ENCODE assay signal across 13 mouse cellular contexts in the genomic region with DNA sequence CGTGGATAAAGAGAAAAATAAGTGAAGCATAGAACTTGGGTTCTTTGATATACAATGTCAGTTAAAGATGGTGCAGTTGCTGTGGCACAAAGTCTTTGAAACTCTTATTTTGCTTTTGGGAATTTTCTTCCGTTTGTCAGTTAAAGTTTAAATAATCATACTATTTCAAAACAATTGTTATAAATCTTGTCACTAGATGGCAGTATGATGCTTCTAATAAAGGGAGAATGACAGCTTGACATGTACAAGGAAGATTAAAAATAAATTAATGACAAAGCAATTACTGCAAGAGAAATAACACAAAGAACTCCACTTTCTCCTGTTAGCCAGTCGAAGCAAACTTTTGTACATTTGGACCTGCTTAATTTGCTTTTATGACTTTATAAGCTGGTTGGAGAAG.
A peak's percentile ranks its signal among the peaks of the same experiment; 100 is the strongest.
DNase-seq lines count a peak whose midpoint lies in the region; ATAC-seq and TF ChIP-seq lines count a peak whose summit lies in the region.
"Had no signal": no experiment of that assay in that cellular context is flagged by ENCODE, and none has a peak within 500 bp of the region (broad histone marks: within the 10 kb centered on the region; RNA-seq: fewer than 3 reads in every experiment).

No protein-coding gene starts in this region.

- TF ChIP-seq POLR2A in brain, embryonic 14.5 days (IDR thresholded peaks at IDR 0.05; ENCODE audit: borderline replicate concordance, extremely low read depth, insufficient read depth, insufficient read length, poor library complexity, severe bottlenecking): no peak
- TF ChIP-seq POLR2A in thymus, adult 2 months (IDR thresholded peaks at IDR 0.05; ENCODE audit: control insufficient read depth, extremely low read depth, insufficient read depth, low read length, poor library complexity): no peak

- H3K4me3 ChIP-seq in hindbrain, postnatal 0 days (ENCODE audit: low read length): no peak overlapping the region
- no peak overlapping the region for H3K4me3 ChIP-seq in hindbrain, embryonic 16.5 days (ENCODE audit: low read length)
- H3K4me3 ChIP-seq in neural tube, embryonic 11.5 days (ENCODE audit: low read depth, low read length): no peak overlapping the region
- no peak overlapping the region for H3K4me3 ChIP-seq in thymus, adult 2 months (ENCODE audit: control insufficient read depth, insufficient read depth, low read length)
- H3K4me3 ChIP-seq: limb, embryonic 12.5 days had no signal

- 39% methylated on average over 3 of the region's 3 CpGs for WGBS in hindbrain, postnatal 0 days
- WGBS in hindbrain, embryonic 16.5 days: 34% methylated on average over 3 of the region's 3 CpGs
- WGBS in neural tube, embryonic 11.5 days: 53% methylated on average over 3 of the region's 3 CpGs
- 43% methylated on average over 3 of the region's 3 CpGs for WGBS in thymus, adult 2 months

- H3K27ac ChIP-seq in hindbrain, postnatal 0 days: no peak overlapping the region
- no peak overlapping the region for H3K27ac ChIP-seq in hindbrain, embryonic 16.5 days (ENCODE audit: low read depth, low read length)
- H3K27ac ChIP-seq in neural tube, embryonic 11.5 days (ENCODE audit: low read depth, low read length): no peak overlapping the region
- H3K27ac ChIP-seq in thymus, adult 2 months (ENCODE audit: control insufficient read depth, insufficient read depth, low read length): no peak overlapping the region
- H3K27ac ChIP-seq: limb, embryonic 12.5 days had no signal

- H3K36me3 ChIP-seq in hindbrain, postnatal 0 days (ENCODE audit: insufficient read depth, low read length): no peaks in the 10 kb centered on the region
- no peaks in the 10 kb centered on the region for H3K36me3 ChIP-seq in hindbrain, embryonic 16.5 days (ENCODE audit: control insufficient read depth, insufficient read depth, low read length)
- H3K36me3 ChIP-seq in neural tube, embryonic 11.5 days (ENCODE audit: control insufficient read depth, insufficient read depth, low read length): no peaks in the 10 kb centered on the region
- no peaks in the 10 kb centered on the region for H3K36me3 ChIP-seq in thymus, adult 2 months (ENCODE audit: control insufficient read depth, insufficient read depth, low read length)
- H3K36me3 ChIP-seq: limb, embryonic 12.5 days had no signal

- H3K4me2 ChIP-seq in hindbrain, postnatal 0 days (ENCODE audit: low read depth, low read length): no peak overlapping the region
- no peak overlapping the region for H3K4me2 ChIP-seq in hindbrain, embryonic 16.5 days (ENCODE audit: low read length)
- no peak overlapping the region for H3K4me2 ChIP-seq in neural tube, embryonic 11.5 days (ENCODE audit: low read depth)
- H3K4me2 ChIP-seq: limb, embryonic 12.5 days had no signal

- TF ChIP-seq CTCF in hindbrain, postnatal 0 days (IDR thresholded peaks at IDR 0.05; ENCODE audit: low read depth): no peak; the same call in 1 of the 2 replicates
- no peak for TF ChIP-seq CTCF in brain, embryonic 14.5 days (IDR thresholded peaks at IDR 0.05; ENCODE audit: borderline replicate concordance, extremely low read depth, insufficient read depth, insufficient read length)
- no peak for TF ChIP-seq CTCF in thymus, adult 2 months (IDR thresholded peaks at IDR 0.05; ENCODE audit: borderline replicate concordance, control insufficient read depth, extremely low read depth, insufficient read depth, low read length, poor library complexity)

- no peak for ATAC-seq in hindbrain, postnatal 0 days
- no peak for ATAC-seq in hindbrain, embryonic 16.5 days
- ATAC-seq in neural tube, embryonic 11.5 days (ENCODE audit: insufficient read depth, low FRiP score, low TSS enrichment): no peak

- no peak overlapping the region for H3K9ac ChIP-seq in hindbrain, postnatal 0 days (replicated peaks; ENCODE audit: low read length)
- no peak overlapping the region for H3K9ac ChIP-seq in hindbrain, embryonic 16.5 days (ENCODE audit: low read depth, low read length)
- H3K9ac ChIP-seq in neural tube, embryonic 11.5 days (ENCODE audit: low read length): no peak overlapping the region
- H3K9ac ChIP-seq: limb, embryonic 12.5 days had no signal

- no peaks in the 10 kb centered on the region for H3K9me3 ChIP-seq in hindbrain, postnatal 0 days (ENCODE audit: low read length)
- no peaks in the 10 kb centered on the region for H3K9me3 ChIP-seq in hindbrain, embryonic 16.5 days (ENCODE audit: control insufficient read depth, low read length)
- H3K9me3 ChIP-seq in neural tube, embryonic 11.5 days (ENCODE audit: control insufficient read depth, low read length): no peaks in the 10 kb centered on the region
- H3K9me3 ChIP-seq: limb, embryonic 12.5 days had no signal

- no peaks in the 10 kb centered on the region for H3K27me3 ChIP-seq in hindbrain, postnatal 0 days (ENCODE audit: insufficient read depth, low read length)
- no peaks in the 10 kb centered on the region for H3K27me3 ChIP-seq in hindbrain, embryonic 16.5 days (replicated peaks; ENCODE audit: control insufficient read depth, insufficient read depth, low read length)
- no peaks in the 10 kb centered on the region for H3K27me3 ChIP-seq in neural tube, embryonic 11.5 days (ENCODE audit: control insufficient read depth, insufficient read depth, low read length)
- no peaks in the 10 kb centered on the region for H3K27me3 ChIP-seq in thymus, adult 2 months (ENCODE audit: control insufficient read depth, insufficient read depth, low read length)
- H3K27me3 ChIP-seq: limb, embryonic 12.5 days had no signal

- no peaks in the 10 kb centered on the region for H3K4me1 ChIP-seq in hindbrain, postnatal 0 days (ENCODE audit: insufficient read depth, low read length)
- no peaks in the 10 kb centered on the region for H3K4me1 ChIP-seq in hindbrain, embryonic 16.5 days (ENCODE audit: control insufficient read depth, insufficient read depth, low read depth, low read length)
- no peaks in the 10 kb centered on the region for H3K4me1 ChIP-seq in neural tube, embryonic 11.5 days (ENCODE audit: control insufficient read depth, insufficient read depth, low read length)
- H3K4me1 ChIP-seq in thymus, adult 2 months (replicated peaks; ENCODE audit: control insufficient read depth, insufficient read depth, low read length): no peaks in the 10 kb centered on the region
- H3K4me1 ChIP-seq: limb, embryonic 12.5 days had no signal

- peak; percentile 55 for DNase-seq in hindbrain, postnatal 0 days (ENCODE audit: low spot score)
- peak; percentile 14 for DNase-seq in neural tube, embryonic 11.5 days (ENCODE audit: low spot score)
- DNase-seq in neural tube, embryonic 10.5 days (ENCODE audit: extremely low spot score, low spot score): no peak
- DNase-seq in brain, embryonic 14.5 days (ENCODE audit: low read depth): peak; percentile 56
- no peak for DNase-seq in thymus, postnatal 36 days
- no peak for DNase-seq in thymus, adult 2 months
- DNase-seq in gastrocnemius, adult 18-20 months (ENCODE audit: low spot score): no peak
- DNase-seq: adrenal gland, postnatal 25 days; cerebellum, adult 8-10 months; kidney, adult 18-20 months; thymus, postnatal 4 days had no signal

Comparison
In these comparisons a context has a peak if more than half of its experiments do, and no peak if none do; other contexts are left out.
1. DNase-seq: peak in hindbrain, postnatal 0 days (single experiment), neural tube, embryonic 11.5 days (single experiment) and brain, embryonic 14.5 days (single experiment); none in neural tube, embryonic 10.5 days (single experiment), thymus, postnatal 36 days (0 of 2), thymus, adult 2 months (single experiment) and gastrocnemius, adult 18-20 months (single experiment).